Mouse (Mus musculus): ENCODE measurements around the gene Kat2a. TPM values are rescaled to one million over a fixed set of nuclear protein-coding genes. Genes with fewer than 3 reads are reported as not detected.
A peak's percentile ranks its signal among the peaks of the same experiment; 100 is the strongest.

Kat2a gene
- polyA plus RNA-seq, 1 experiment: 29.9 TPM

DNA sequence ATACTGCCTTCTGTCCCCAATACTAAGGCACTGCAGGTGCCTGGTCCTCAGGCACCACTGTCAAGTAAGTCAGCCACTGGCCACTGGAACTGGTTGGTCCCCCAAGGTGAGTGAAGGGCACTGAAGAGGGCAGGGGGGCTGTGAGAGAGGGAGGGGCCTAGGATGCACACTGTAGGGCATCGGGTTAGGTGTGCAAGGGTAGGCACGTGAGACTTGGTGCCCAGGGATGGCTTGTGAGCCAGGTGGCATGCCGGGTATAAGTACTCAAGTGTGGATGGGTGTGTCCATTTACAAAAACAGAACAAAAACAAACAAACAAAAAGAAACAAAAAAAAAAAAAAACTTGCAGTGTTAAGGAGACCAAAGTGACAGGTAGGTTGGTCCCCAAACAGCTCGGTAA is 23.8 kb downstream of the Kat2a start:
- Histone ChIP-seq H3ac (ENCODE audit: control insufficient read depth, insufficient read length) (no peak overlapping the region), H3K36me3 (ENCODE audit: control insufficient read depth, insufficient read depth) (no peaks in the 10 kb centered on the region), H3K27me3 (ENCODE audit: control insufficient read depth, insufficient read depth, insufficient read length) (no peaks in the 10 kb centered on the region), H3K4me2 (ENCODE audit: low read depth) (no peak overlapping the region), H3K79me2 (ENCODE audit: control insufficient read depth, insufficient read depth) (no peaks in the 10 kb centered on the region), H3K4me3 (no peak overlapping the region)
- no peak for TF ChIP-seq TCF12 (IDR thresholded peaks at IDR 0.05; ENCODE audit: insufficient read depth, poor library complexity, severe bottlenecking)

DNA sequence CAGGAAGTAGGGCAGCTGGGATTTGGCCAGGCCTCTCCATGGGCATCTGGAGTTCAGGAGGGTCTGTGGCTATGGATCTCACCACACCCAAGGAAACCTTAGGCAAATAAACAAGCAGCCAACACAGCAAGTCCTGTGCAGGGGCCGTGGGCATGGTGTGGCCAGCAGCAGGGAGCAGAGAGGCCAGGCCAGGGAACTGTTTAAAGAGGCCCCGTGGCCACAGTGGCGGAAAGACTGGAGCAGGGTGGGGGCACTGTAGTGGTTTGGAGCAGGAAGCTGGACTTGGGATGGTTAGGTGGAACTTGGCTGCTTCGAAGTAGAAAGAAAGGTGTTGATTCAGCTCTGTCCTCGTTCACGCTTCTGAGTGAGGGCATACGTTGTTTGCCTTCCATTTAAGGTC is 25.0 kb downstream of the Kat2a start:
- Histone ChIP-seq H3K27me3 (ENCODE audit: control insufficient read depth, insufficient read depth, insufficient read length) (no peaks in the 10 kb centered on the region), H3ac (ENCODE audit: control insufficient read depth, insufficient read length) (no peak overlapping the region), H3K36me3 (ENCODE audit: control insufficient read depth, insufficient read depth) (no peaks in the 10 kb centered on the region), H3K4me2 (ENCODE audit: low read depth) (no peak overlapping the region), H3K79me2 (ENCODE audit: control insufficient read depth, insufficient read depth) (no peaks in the 10 kb centered on the region), H3K4me3 (no peak overlapping the region)
- TF ChIP-seq POLR2A (IDR thresholded peaks at IDR 0.05; ENCODE audit: insufficient read length, low read depth) (no peak), CEBPB (IDR thresholded peaks at IDR 0.05; ENCODE audit: insufficient read depth, poor library complexity, severe bottlenecking) (no peak), MAX (IDR thresholded peaks at IDR 0.05; ENCODE audit: low read depth) (no peak), USF1 (IDR thresholded peaks at IDR 0.05; ENCODE audit: low read depth) (no peak), MYOD1 (IDR thresholded peaks at IDR 0.05; ENCODE audit: control insufficient read depth in 1 of 3, insufficient read length in 2 of 3, low read depth in 2 of 3) (no peak), SRF (IDR thresholded peaks at IDR 0.05; ENCODE audit: control insufficient read depth, insufficient read length, low read depth) (no peak), POLR2AphosphoS2 (IDR thresholded peaks at IDR 0.05; ENCODE audit: insufficient read length, low read depth) (no peak), E2F4 (IDR thresholded peaks at IDR 0.05; ENCODE audit: insufficient read depth) (no peak)

DNA sequence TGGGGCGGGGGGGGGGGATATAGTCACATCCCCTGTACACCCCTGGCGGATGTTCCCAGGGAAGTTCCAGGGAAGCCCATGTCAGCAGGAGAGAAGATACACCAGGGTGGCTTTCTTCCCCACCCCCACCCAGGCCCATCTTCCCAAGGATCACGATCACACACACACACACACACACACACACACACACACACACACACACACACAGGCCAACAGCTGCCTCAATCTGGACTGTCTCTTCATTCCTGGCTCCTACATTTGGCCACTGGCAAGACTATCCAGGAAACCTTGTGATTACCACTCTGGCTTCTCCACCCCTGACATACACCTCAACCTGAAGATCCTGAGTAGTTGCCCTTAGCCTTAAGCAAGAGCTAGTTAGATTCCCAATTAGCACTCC is 26.9 kb downstream of the Kat2a start:
- no peaks in the 10 kb centered on the region for H3K79me2 ChIP-seq (ENCODE audit: control insufficient read depth, insufficient read depth)
- no peaks in the 10 kb centered on the region for H3K27me3 ChIP-seq (ENCODE audit: control insufficient read depth, insufficient read depth, insufficient read length)
- no peaks in the 10 kb centered on the region for H3K36me3 ChIP-seq (ENCODE audit: control insufficient read depth, insufficient read depth)
- H3K4me2 ChIP-seq (ENCODE audit: low read depth): no peak overlapping the region
- H3ac ChIP-seq (ENCODE audit: control insufficient read depth, insufficient read length): no peak overlapping the region
- no peak overlapping the region for H3K4me3 ChIP-seq
- TF ChIP-seq POLR2AphosphoS2 (IDR thresholded peaks at IDR 0.05; ENCODE audit: insufficient read length, low read depth): no peak
- no peak for TF ChIP-seq USF1 (IDR thresholded peaks at IDR 0.05; ENCODE audit: low read depth)
- TF ChIP-seq MAX (IDR thresholded peaks at IDR 0.05; ENCODE audit: low read depth): no peak
- TF ChIP-seq SRF (IDR thresholded peaks at IDR 0.05; ENCODE audit: control insufficient read depth, insufficient read length, low read depth): no peak
- peak in 2 of 3 experiments; percentile 60 to 69 for TF ChIP-seq MYOG (IDR thresholded peaks at IDR 0.05; ENCODE audit: control insufficient read depth in 1 of 3, insufficient read depth in 1 of 3, insufficient read length in 2 of 3, low read depth in 2 of 3)
- TF ChIP-seq CEBPB (IDR thresholded peaks at IDR 0.05; ENCODE audit: insufficient read depth, poor library complexity, severe bottlenecking): no peak
- no peak for TF ChIP-seq REST (IDR thresholded peaks at IDR 0.05; ENCODE audit: insufficient read depth, insufficient read length)
- TF ChIP-seq TCF3 (IDR thresholded peaks at IDR 0.05; ENCODE audit: insufficient read length, low read depth): no peak
- TF ChIP-seq E2F4 (IDR thresholded peaks at IDR 0.05; ENCODE audit: insufficient read depth): no peak
- TF ChIP-seq POLR2A (IDR thresholded peaks at IDR 0.05; ENCODE audit: insufficient read length, low read depth): no peak
- peak in 2 of 3 experiments; percentile 28 to 76 for TF ChIP-seq MYOD1 (IDR thresholded peaks at IDR 0.05; ENCODE audit: control insufficient read depth in 1 of 3, insufficient read length in 2 of 3, low read depth in 2 of 3)
- peak; percentile 36 for TF ChIP-seq TCF12 (IDR thresholded peaks at IDR 0.05; ENCODE audit: insufficient read depth, poor library complexity, severe bottlenecking)

DNA sequence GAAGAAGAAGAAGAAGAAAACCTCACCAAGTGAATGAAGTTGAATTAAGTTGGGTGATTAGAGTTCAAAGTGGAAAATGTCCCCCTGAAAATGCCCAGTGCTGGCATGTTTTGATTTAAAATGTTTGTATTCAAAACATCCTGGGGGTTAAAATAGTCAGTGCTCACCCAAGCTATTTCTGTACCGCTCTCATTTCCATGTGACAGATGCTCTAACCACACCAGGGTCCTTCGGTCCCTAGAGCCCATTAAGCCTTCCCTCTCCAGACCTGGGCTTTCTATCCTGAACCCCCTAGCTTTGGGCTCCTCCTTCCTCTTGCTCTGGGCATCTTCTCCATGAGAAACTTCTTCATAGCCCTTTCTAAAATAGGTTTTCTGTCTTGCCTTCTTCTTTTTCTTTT is 28.2 kb downstream of the Kat2a start:
- no peaks in the 10 kb centered on the region for H3K79me2 ChIP-seq (ENCODE audit: control insufficient read depth, insufficient read depth)
- no peaks in the 10 kb centered on the region for H3K27me3 ChIP-seq (ENCODE audit: control insufficient read depth, insufficient read depth, insufficient read length)
- TF ChIP-seq E2F4 (IDR thresholded peaks at IDR 0.05; ENCODE audit: insufficient read depth) (no peak), MYOD1 (IDR thresholded peaks at IDR 0.05; ENCODE audit: control insufficient read depth in 1 of 3, insufficient read length in 2 of 3, low read depth in 2 of 3) (peak in 1 of 3 experiments; percentile 7)
- no peak overlapping the region for H3K4me3 ChIP-seq
- no peaks in the 10 kb centered on the region for H3K36me3 ChIP-seq (ENCODE audit: control insufficient read depth, insufficient read depth)
- H3K4me2 ChIP-seq (ENCODE audit: low read depth): peak overlapping the region; percentile 30
- no peak overlapping the region for H3ac ChIP-seq (ENCODE audit: control insufficient read depth, insufficient read length)

DNA sequence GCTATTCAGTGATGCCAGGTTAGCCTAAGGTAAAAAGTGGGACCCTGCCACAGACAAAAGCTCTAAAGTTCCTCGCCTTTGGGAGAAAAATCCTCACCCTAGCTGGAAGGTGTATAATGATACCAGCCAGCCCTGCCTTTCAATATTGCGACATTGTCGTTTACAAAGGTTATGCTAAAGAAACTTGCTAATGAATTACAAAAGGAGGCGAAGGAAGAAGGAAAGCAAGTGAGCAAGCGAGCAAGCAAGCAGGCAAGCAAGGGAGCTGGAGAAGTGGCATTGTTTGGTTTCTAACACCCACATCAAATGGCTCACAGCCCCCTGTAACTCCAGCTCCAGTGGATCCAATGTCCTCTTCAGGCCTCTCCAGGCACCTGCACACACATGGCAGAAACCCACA is 29.7 kb downstream of the Kat2a start:
- no peaks in the 10 kb centered on the region for H3K36me3 ChIP-seq (ENCODE audit: control insufficient read depth, insufficient read depth)
- no peaks in the 10 kb centered on the region for H3K79me2 ChIP-seq (ENCODE audit: control insufficient read depth, insufficient read depth)
- TF ChIP-seq MYOG (IDR thresholded peaks at IDR 0.05; ENCODE audit: control insufficient read depth in 1 of 3, insufficient read depth in 1 of 3, insufficient read length in 2 of 3, low read depth in 2 of 3): peak in 1 of 3 experiments; percentile 8
- no peak for TF ChIP-seq MAX (IDR thresholded peaks at IDR 0.05; ENCODE audit: low read depth)
- TF ChIP-seq POLR2A (IDR thresholded peaks at IDR 0.05; ENCODE audit: insufficient read length, low read depth): no peak
- no peak for TF ChIP-seq POLR2AphosphoS2 (IDR thresholded peaks at IDR 0.05; ENCODE audit: insufficient read length, low read depth)
- no peak overlapping the region for H3ac ChIP-seq (ENCODE audit: control insufficient read depth, insufficient read length)
- H3K4me3 ChIP-seq: no peak overlapping the region
- H3K4me2 ChIP-seq (ENCODE audit: low read depth): peak overlapping the region; percentile 42
- H3K27me3 ChIP-seq (ENCODE audit: control insufficient read depth, insufficient read depth, insufficient read length): no peaks in the 10 kb centered on the region

DNA sequence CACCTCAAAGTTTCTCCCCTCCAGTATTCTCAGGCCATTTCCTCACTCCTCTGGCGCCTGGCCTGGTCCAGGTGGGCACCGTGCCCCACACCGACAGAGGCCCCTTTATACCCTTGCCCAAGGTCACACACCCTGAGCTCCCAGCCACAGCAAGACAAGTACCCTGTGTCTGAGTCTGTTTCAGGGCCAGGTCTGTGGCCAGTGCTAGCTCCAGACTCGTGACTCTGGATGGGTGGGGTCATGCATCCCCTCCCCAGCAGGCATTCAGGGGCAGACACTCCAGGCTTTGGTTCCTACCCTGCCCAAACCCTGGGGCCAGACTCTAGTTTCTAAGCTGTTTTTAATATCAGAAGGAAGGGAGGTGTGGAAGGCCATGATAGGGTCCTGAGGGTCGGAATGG is 30.4 kb downstream of the Kat2a start:
- H3K79me2 ChIP-seq (ENCODE audit: control insufficient read depth, insufficient read depth): no peaks in the 10 kb centered on the region
- H3ac ChIP-seq (ENCODE audit: control insufficient read depth, insufficient read length): no peak overlapping the region
- no peaks in the 10 kb centered on the region for H3K27me3 ChIP-seq (ENCODE audit: control insufficient read depth, insufficient read depth, insufficient read length)
- no peak overlapping the region for H3K4me3 ChIP-seq
- no peaks in the 10 kb centered on the region for H3K36me3 ChIP-seq (ENCODE audit: control insufficient read depth, insufficient read depth)
- H3K4me2 ChIP-seq (ENCODE audit: low read depth): no peak overlapping the region
- TF ChIP-seq REST (IDR thresholded peaks at IDR 0.05; ENCODE audit: insufficient read depth, insufficient read length): no peak
- TF ChIP-seq USF1 (IDR thresholded peaks at IDR 0.05; ENCODE audit: low read depth): no peak
- no peak for TF ChIP-seq POLR2AphosphoS2 (IDR thresholded peaks at IDR 0.05; ENCODE audit: insufficient read length, low read depth)
- TF ChIP-seq MAX (IDR thresholded peaks at IDR 0.05; ENCODE audit: low read depth): no peak
- TF ChIP-seq MYOG (IDR thresholded peaks at IDR 0.05; ENCODE audit: control insufficient read depth in 1 of 3, insufficient read depth in 1 of 3, insufficient read length in 2 of 3, low read depth in 2 of 3): no peak
- no peak for TF ChIP-seq TCF12 (IDR thresholded peaks at IDR 0.05; ENCODE audit: insufficient read depth, poor library complexity, severe bottlenecking)
- no peak for TF ChIP-seq CEBPB (IDR thresholded peaks at IDR 0.05; ENCODE audit: insufficient read depth, poor library complexity, severe bottlenecking)
- no peak for TF ChIP-seq POLR2A (IDR thresholded peaks at IDR 0.05; ENCODE audit: insufficient read length, low read depth)
- no peak for TF ChIP-seq TCF3 (IDR thresholded peaks at IDR 0.05; ENCODE audit: insufficient read length, low read depth)
- TF ChIP-seq MYOD1 (IDR thresholded peaks at IDR 0.05; ENCODE audit: control insufficient read depth in 1 of 3, insufficient read length in 2 of 3, low read depth in 2 of 3): no peak
- no peak for TF ChIP-seq SRF (IDR thresholded peaks at IDR 0.05; ENCODE audit: control insufficient read depth, insufficient read length, low read depth)
- TF ChIP-seq E2F4 (IDR thresholded peaks at IDR 0.05; ENCODE audit: insufficient read depth): no peak

Measured in myocyte (in vitro differentiated cells).